Mouse (Mus musculus): ENCODE measurements around the gene Srek1ip1.

GRCm38 (mm10) chr13:104816270-104816634 is 24.0 kb downstream of the Srek1ip1 start:
- TF ChIP-seq CTCF (IDR thresholded peaks at IDR 0.05; ENCODE audit: low read depth) (peak; percentile 32; the same call in 1 of the 2 replicates), EP300 (optimal IDR thresholded peaks at IDR 0.05) (no peak)

All from stomach, postnatal 0 days (tissue).